Mouse (Mus musculus) embryonic fibroblast, embryonic 13.5 days (primary cell): ENCODE data around the gene Babam2.

Experiments
- CTCF ChIP-seq: IDR thresholded peaks from 2 replicates; pipeline ENCODE4 v1.5.1; 2011; ENCODE audit warnings: mild to moderate bottlenecking, control low read depth, low read length, moderate library complexity, borderline replicate concordance; ENCODE audit not compliant: insufficient read depth
- POLR2A ChIP-seq: IDR thresholded peaks from 2 replicates; pipeline ENCODE4 v1.6.1; 2011; ENCODE audit warnings: low read depth, mild to moderate bottlenecking, control low read depth, low read length, moderate library complexity

DNA sequence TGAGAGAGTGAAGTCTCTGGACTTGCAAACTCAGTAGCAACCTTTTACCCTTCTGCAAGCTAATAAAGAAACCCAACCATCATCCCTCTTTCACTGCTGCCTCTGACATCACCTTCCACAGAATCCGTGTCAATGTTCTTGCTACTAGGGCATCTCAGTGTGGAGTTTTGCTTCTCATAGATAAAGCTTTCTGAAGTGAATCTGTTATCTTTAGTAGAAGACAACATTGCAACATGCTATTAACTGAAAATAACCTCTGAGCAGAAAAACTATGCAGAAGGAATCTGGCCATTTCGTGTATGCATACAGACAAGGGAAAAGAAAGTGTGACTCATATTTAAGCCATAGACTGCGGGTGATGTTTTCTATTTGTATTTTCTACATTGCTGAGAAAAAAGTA is 168.6 kb downstream of the Babam2 start:
- TF ChIP-seq CTCF (no peak), POLR2A (no peak)
